Mouse (Mus musculus) left cerebral cortex, adult 11 months (tissue): ENCODE results near the gene Eif3f.

Experiments
- DNase-seq: peaks from one replicate; pipeline ENCODE4 v3.0.0; 2022; ENCODE audit warnings: low spot score

The Eif3f gene

GRCm38 (mm10) chr7:108968201-108968600 lies 34.0 kb downstream of the Eif3f start:
- no peak for DNase-seq

GRCm38 (mm10) chr7:108972273-108972672 lies 38.1 kb downstream of the Eif3f start:
- no peak for DNase-seq

GRCm38 (mm10) chr7:108985934-108986708 lies 51.9 kb downstream of the Eif3f start:
- no peak for DNase-seq

- DNase-seq, result peak; percentile 58
Observed at GRCm38 (mm10) chr7:108991207-108991606, 57.0 kb downstream of the Eif3f start.
